Mouse (Mus musculus): ENCODE measurements around the gene C1qc. TPM values are rescaled to one million over a fixed set of nuclear protein-coding genes. Genes with fewer than 3 reads are reported as not detected.

Gene C1qc
- not detected for polyA plus RNA-seq (2017; shearing (Covaris generic))

DNA sequence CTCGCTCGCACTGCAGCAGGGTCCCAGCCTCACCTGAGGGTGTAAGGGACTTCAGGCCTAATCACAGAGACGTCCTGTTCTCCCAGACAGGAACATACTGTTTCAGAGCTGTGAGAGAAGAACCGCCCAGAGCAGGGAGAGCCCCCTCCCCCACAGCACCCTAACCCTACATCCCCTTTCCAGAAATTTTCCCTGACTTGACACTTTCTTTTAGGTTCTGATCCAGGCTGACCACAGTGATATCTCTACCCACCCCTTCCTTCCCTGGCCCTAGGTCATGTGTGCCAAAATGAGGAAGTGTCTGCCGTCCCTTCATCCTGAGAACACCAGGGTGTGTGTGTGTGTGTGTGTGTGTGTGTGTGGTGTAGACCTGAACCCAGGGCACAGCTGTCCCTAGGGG lies at the start of gene C1qc:
Gene C1qc, minus strand, starts transcription at position 255 of the 400 bp plus-strand sequence.

DNA sequence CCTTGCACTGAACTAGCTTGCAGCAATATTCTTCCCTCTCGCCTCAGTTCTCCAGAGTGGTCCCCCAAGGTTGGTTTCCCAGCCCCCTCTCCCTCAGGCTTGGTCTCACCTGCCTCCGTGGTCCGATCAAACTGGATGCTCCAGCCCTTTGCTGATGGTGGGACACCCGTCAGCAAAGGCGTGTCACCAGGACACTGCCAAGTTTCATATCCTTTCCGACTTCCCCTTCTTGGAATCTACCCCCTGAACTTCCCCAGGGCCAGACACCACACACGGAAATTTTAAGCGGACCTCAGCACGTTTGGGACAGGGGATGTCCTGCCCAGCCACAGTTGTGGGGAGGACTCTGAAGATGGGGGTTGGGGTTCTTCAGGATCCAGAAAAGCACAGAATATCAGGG lies 5.8 kb upstream of the C1qc start, which contains the start of gene C1qa:
Gene C1qa, minus strand, starts transcription at position 167 of the 400 bp plus-strand sequence.

DNA sequence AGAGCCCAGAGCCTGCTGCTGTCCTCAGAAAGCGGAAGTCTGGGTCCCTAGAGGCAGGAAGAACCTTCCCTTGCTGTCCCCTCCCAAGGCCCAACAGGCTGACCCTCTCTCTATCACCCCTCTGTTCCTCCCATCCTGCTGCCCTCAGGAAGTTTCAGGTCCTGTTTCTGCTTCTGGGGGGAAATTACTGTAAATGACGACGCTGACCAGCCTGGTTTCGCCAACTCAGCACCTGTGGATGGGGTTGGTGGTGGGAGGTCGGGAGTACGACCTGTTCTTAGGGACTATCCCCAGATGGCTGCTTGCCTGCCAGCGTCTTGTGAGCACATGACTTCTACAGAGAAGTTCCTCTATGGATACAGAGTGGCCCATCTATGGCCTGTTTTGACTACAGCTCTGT lies 6.8 kb downstream of the C1qc start, which contains the start of gene C1qb:
Gene C1qb, minus strand, starts transcription at position 87 of the 400 bp plus-strand sequence.

Other genes with a start within 250 kb of the C1qc start
- gene Ephb2, start 57.1 kb downstream of the C1qc start, polyA plus RNA-seq (2017; shearing (Covaris generic)): 0.12 TPM
- gene C1qb, start 6.9 kb downstream of the C1qc start, polyA plus RNA-seq (2017; shearing (Covaris generic)): not detected
- gene C1qa, start 5.7 kb upstream of the C1qc start, polyA plus RNA-seq (2017; shearing (Covaris generic)): not detected
- not detected for gene Epha8, start 63.8 kb upstream of the C1qc start, polyA plus RNA-seq (2017; shearing (Covaris generic))
- gene Zbtb40, start 155.7 kb upstream of the C1qc start, polyA plus RNA-seq (2017; shearing (Covaris generic)): 10.5 TPM